In the genomic region with DNA sequence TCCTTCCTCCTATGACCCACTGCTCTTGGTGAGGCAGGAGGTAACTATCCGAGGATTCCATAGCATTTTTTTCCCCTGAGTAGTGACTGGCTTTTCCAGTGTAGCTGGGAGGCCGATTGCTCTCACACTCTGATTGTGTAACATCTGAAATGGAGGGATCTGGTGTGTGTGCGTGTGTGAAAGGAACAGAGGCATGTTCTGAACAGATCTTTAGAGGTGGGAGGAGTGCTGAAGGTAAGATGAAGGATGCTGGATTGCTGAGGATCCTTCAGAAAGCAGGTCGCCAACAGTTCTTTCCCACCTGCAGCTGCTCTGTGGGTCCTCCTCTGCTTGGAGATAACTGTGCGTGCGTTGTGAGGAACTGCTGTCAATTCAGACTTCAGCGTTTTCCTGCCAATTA, we compare ENCODE assay signal across 8 mouse cellular contexts. TPM values are rescaled to one million over a fixed set of nuclear protein-coding genes. Genes with fewer than 3 reads are reported as not detected.
DNase-seq lines count a peak whose midpoint lies in the region; ATAC-seq lines count a peak whose summit lies in the region.

No protein-coding gene starts in this region.

- peak overlapping the region; percentile 44 for H3K9ac ChIP-seq in limb, embryonic 12.5 days (replicated peaks)
- H3K9ac ChIP-seq in midbrain, embryonic 12.5 days (replicated peaks) = peak overlapping the region; percentile 100

- H3K4me2 ChIP-seq in limb, embryonic 12.5 days = peak overlapping the region; percentile 83
- H3K4me2 ChIP-seq in midbrain, embryonic 12.5 days (replicated peaks) = peak overlapping the region; percentile 87

- peaks cover 33% of the 10 kb centered on the region for H3K4me1 ChIP-seq in limb, embryonic 12.5 days (replicated peaks)
- H3K4me1 ChIP-seq in midbrain, embryonic 12.5 days = peaks cover 35% of the 10 kb centered on the region

- peak overlapping the region; percentile 53; the same call in 1 of the 2 replicates for H3K27ac ChIP-seq in limb, embryonic 12.5 days
- H3K27ac ChIP-seq in midbrain, embryonic 12.5 days (replicated peaks) = peak overlapping the region; percentile 99

- H3K9me3 ChIP-seq in limb, embryonic 12.5 days = no peaks in the 10 kb centered on the region
- no peaks in the 10 kb centered on the region for H3K9me3 ChIP-seq in midbrain, embryonic 12.5 days

- H3K36me3 ChIP-seq in limb, embryonic 12.5 days = peaks cover 6% of the 10 kb centered on the region
- 0 out of 2 replicates have a peak, but pooled peaks cover 7% of the 10 kb centered on the region for H3K36me3 ChIP-seq in midbrain, embryonic 12.5 days

- H3K27me3 ChIP-seq in limb, embryonic 12.5 days = no peaks in the 10 kb centered on the region
- H3K27me3 ChIP-seq in midbrain, embryonic 12.5 days = no peaks in the 10 kb centered on the region

- peak overlapping the region; percentile 93 for H3K4me3 ChIP-seq in limb, embryonic 12.5 days (replicated peaks)
- peak overlapping the region; percentile 98 for H3K4me3 ChIP-seq in midbrain, embryonic 12.5 days

- DNase-seq in adrenal gland, postnatal 14 days = peak; percentile 25
- no peak for DNase-seq in adrenal gland, postnatal 25 days
- peak; percentile 9 for DNase-seq in urinary bladder, postnatal 25 days (ENCODE audit: low spot score)
- DNase-seq in urinary bladder, postnatal 4 days (ENCODE audit: low spot score in 2 of 2) = no peak
- DNase-seq in cerebellum, adult 9-11 months = no peak

- ATAC-seq in limb, embryonic 12.5 days (ENCODE audit: insufficient number of reproducible peaks, insufficient read depth, low FRiP score, low TSS enrichment, low read depth) = no peak; the same call in 1 of the 2 replicates
- ATAC-seq in midbrain, embryonic 12.5 days (ENCODE audit: low FRiP score, low read depth) = peak; percentile 14; the same call in 1 of the 2 replicates
- no peak for ATAC-seq in erythroid progenitor cell, adult 5-6 weeks (replicated peaks; ENCODE audit: low FRiP score, poor library complexity, severe bottlenecking)

- WGBS in limb, embryonic 12.5 days = 5% methylated on average over 7 of the region's 7 CpGs
- WGBS in midbrain, embryonic 12.5 days = 5% methylated on average over 7 of the region's 7 CpGs

RNA-seq across cellular contexts. Expression of a gene that starts 0.6 kb away (rescaled TPM):
- 4.8 and 6.6 TPM in 2 replicates for total RNA-seq in adrenal gland, postnatal 14 days (2021)
- 10.2 and 10.5 TPM in 2 replicates for total RNA-seq in adrenal gland, postnatal 25 days (2021)
- 48.9 and 50.5 TPM in 2 replicates for polyA plus RNA-seq in limb, embryonic 12.5 days (2016; fragmentation: Nextera tagmentation; extraction: Ambion mirVana)
- polyA plus RNA-seq in midbrain, embryonic 12.5 days (2016; fragmentation: Nextera tagmentation; extraction: Ambion mirVana) = 109 and 116 TPM in 2 replicates
- not detected in 2 replicates for total RNA-seq in erythroid progenitor cell, adult 5-6 weeks (2015; ENCODE audit: low replicate concordance)
- total RNA-seq in erythroid progenitor cell, adult 5-6 weeks (2017; ENCODE audit: low replicate concordance) = 0.26 TPM in 1 of 2 replicates, not detected in the other

RNA-seq across cellular contexts. Expression of a gene that starts 36.0 kb away (rescaled TPM):
- total RNA-seq in adrenal gland, postnatal 14 days (2021) = 0.19 TPM in 1 of 2 replicates, not detected in the other
- not detected in 2 replicates for total RNA-seq in adrenal gland, postnatal 25 days (2021)
- not detected in 2 replicates for polyA plus RNA-seq in limb, embryonic 12.5 days (2016; fragmentation: Nextera tagmentation; extraction: Ambion mirVana)
- not detected in 2 replicates for polyA plus RNA-seq in midbrain, embryonic 12.5 days (2016; fragmentation: Nextera tagmentation; extraction: Ambion mirVana)
- not detected in 2 replicates for total RNA-seq in erythroid progenitor cell, adult 5-6 weeks (2015; ENCODE audit: low replicate concordance)
- not detected in 2 replicates for total RNA-seq in erythroid progenitor cell, adult 5-6 weeks (2017; ENCODE audit: low replicate concordance)

RNA-seq across cellular contexts. Expression of a gene that starts 43.4 kb away (rescaled TPM):
- 4.2 and 4.5 TPM in 2 replicates for total RNA-seq in adrenal gland, postnatal 14 days (2021)
- 4.6 and 5.1 TPM in 2 replicates for total RNA-seq in adrenal gland, postnatal 25 days (2021)
- 48.5 and 50.8 TPM in 2 replicates for polyA plus RNA-seq in limb, embryonic 12.5 days (2016; fragmentation: Nextera tagmentation; extraction: Ambion mirVana)
- 38.1 and 45.1 TPM in 2 replicates for polyA plus RNA-seq in midbrain, embryonic 12.5 days (2016; fragmentation: Nextera tagmentation; extraction: Ambion mirVana)
- total RNA-seq in erythroid progenitor cell, adult 5-6 weeks (2015; ENCODE audit: low replicate concordance) = 1.7 and 5.8 TPM in 2 replicates
- total RNA-seq in erythroid progenitor cell, adult 5-6 weeks (2017; ENCODE audit: low replicate concordance) = 3.1 and 4.5 TPM in 2 replicates

RNA-seq across cellular contexts. Expression of a gene that starts 44.2 kb away (rescaled TPM):
- 2.0 and 10.6 TPM in 2 replicates for total RNA-seq in adrenal gland, postnatal 14 days (2021)
- 1.3 and 2.6 TPM in 2 replicates for total RNA-seq in adrenal gland, postnatal 25 days (2021)
- 7.6 and 8.3 TPM in 2 replicates for polyA plus RNA-seq in limb, embryonic 12.5 days (2016; fragmentation: Nextera tagmentation; extraction: Ambion mirVana)
- 5.0 and 5.7 TPM in 2 replicates for polyA plus RNA-seq in midbrain, embryonic 12.5 days (2016; fragmentation: Nextera tagmentation; extraction: Ambion mirVana)
- not detected in 2 replicates for total RNA-seq in erythroid progenitor cell, adult 5-6 weeks (2015; ENCODE audit: low replicate concordance)
- not detected in 2 replicates for total RNA-seq in erythroid progenitor cell, adult 5-6 weeks (2017; ENCODE audit: low replicate concordance)

Comparison
In these comparisons a context has a peak if more than half of its experiments do, and no peak if none do; other contexts are left out.
1. DNase-seq: peak in adrenal gland, postnatal 14 days (single experiment) and urinary bladder, postnatal 25 days (single experiment); none in adrenal gland, postnatal 25 days (single experiment), urinary bladder, postnatal 4 days (0 of 2) and cerebellum, adult 9-11 months (single experiment).